Mouse (Mus musculus) urinary bladder, postnatal 36 days (tissue): ENCODE measurements around the gene Olfr1107.

Experiments
- DNase-seq, 2 experiments: peaks; one replicate each; pipeline ENCODE4 v3.0.0; 2022; ENCODE audit warnings: low spot score in 2 of 2, mixed read lengths in 1 of 2

Olfr1107 gene

GRCm38 (mm10) chr2:87075717-87076116 is at the start of gene Olfr1107:
Gene Olfr1107 (minus strand): TSS chr2:87075817.
- DNase-seq = no peak

GRCm38 (mm10) chr2:87114467-87114866 is 38.9 kb upstream of the Olfr1107 start, which contains the start of gene Olfr259:
Gene Olfr259 (minus strand): TSS chr2:87114567.
- DNase-seq = no peak

- no peak for DNase-seq
Observed at GRCm38 (mm10) chr2:87095908-87096307, 20.3 kb upstream of the Olfr1107 start, which contains the start of gene Olfr1109. Gene Olfr1109 (minus strand): TSS chr2:87096008.

GRCm38 (mm10) chr2:87052173-87052572 is 23.4 kb downstream of the Olfr1107 start, which contains the start of gene Olfr1106:
Gene Olfr1106 (minus strand): TSS chr2:87052273.
- no peak for DNase-seq

- DNase-seq = no peak
Observed at GRCm38 (mm10) chr2:87036431-87036830, 39.2 kb downstream of the Olfr1107 start, which contains the start of gene Olfr1105. Gene Olfr1105 (minus strand): TSS chr2:87036531.

GRCm38 (mm10) chr2:87026980-87027379 is 48.6 kb downstream of the Olfr1107 start, which contains the start of gene Olfr1104:
Gene Olfr1104 (minus strand): TSS chr2:87027080.
- no peak for DNase-seq
